Mouse (Mus musculus) adrenal gland, adult 2 months (tissue): Measurements from ENCODE around the gene Gm42421. TPM values are rescaled to one million over a fixed set of nuclear protein-coding genes. Genes with fewer than 3 reads are reported as not detected.

Experiments
- DNase-seq: peaks from one replicate; pipeline ENCODE4 v3.0.0; 2021
- polyA plus RNA-seq: library from polyadenylated mRNA; depleted of rRNA; stranded (reverse); fragments of >200 nt; gene quantifications from 2 replicates; pipeline ENCODE4 v1.2.3, GENCODE M21; 2012
- total RNA-seq, 2 experiments: library from RNA; stranded (reverse); gene quantifications; 2 replicates each; pipeline ENCODE4 v1.2.3; 2021

Gm42421 gene
- total and polyA plus RNA-seq, 3 experiments: 0.95 TPM; not detected in 2

- DNase-seq: no peak
Measured at GRCm38 (mm10) chr5:143936156-143936555, 8.2 kb downstream of the Gm42421 start.

GRCm38 (mm10) chr5:143941588-143941987, 13.6 kb downstream of the Gm42421 start:
- no peak for DNase-seq

GRCm38 (mm10) chr5:143943231-143944125, 15.5 kb downstream of the Gm42421 start:
- DNase-seq: no peak

GRCm38 (mm10) chr5:143948361-143948760, 20.4 kb downstream of the Gm42421 start:
- no peak for DNase-seq

GRCm38 (mm10) chr5:143950016-143950415, 22.0 kb downstream of the Gm42421 start:
- DNase-seq: peak; percentile 59

- DNase-seq: no peak
Measured at GRCm38 (mm10) chr5:143957101-143957500, 29.1 kb downstream of the Gm42421 start.

GRCm38 (mm10) chr5:143959551-143959950, 31.6 kb downstream of the Gm42421 start:
- no peak for DNase-seq

- DNase-seq: no peak
Measured at GRCm38 (mm10) chr5:143961176-143961575, 33.2 kb downstream of the Gm42421 start.

GRCm38 (mm10) chr5:143965586-143966345, 37.8 kb downstream of the Gm42421 start:
- peak; percentile 89 for DNase-seq

- DNase-seq: no peak
Measured at GRCm38 (mm10) chr5:143966671-143967070, 38.7 kb downstream of the Gm42421 start.

GRCm38 (mm10) chr5:143972628-143973027, 44.7 kb downstream of the Gm42421 start:
- no peak for DNase-seq

GRCm38 (mm10) chr5:143974931-143975630, 47.1 kb downstream of the Gm42421 start:
- peak; percentile 73 for DNase-seq

GRCm38 (mm10) chr5:143975631-143975933, 47.6 kb downstream of the Gm42421 start:
- DNase-seq: no peak

- DNase-seq: no peak
Measured at GRCm38 (mm10) chr5:143976232-143976631, 48.3 kb downstream of the Gm42421 start.

- no peak for DNase-seq
Measured at GRCm38 (mm10) chr5:143976726-143977431, 48.9 kb downstream of the Gm42421 start.

GRCm38 (mm10) chr5:143980858-143981257, 52.9 kb downstream of the Gm42421 start:
- DNase-seq: no peak

- no peak for DNase-seq
Measured at GRCm38 (mm10) chr5:143982361-143982760, 54.4 kb downstream of the Gm42421 start.

GRCm38 (mm10) chr5:143985381-143985780, 57.4 kb downstream of the Gm42421 start:
- DNase-seq: peak; percentile 89
